Mouse (Mus musculus) liver, embryonic 14.5 days (tissue): Measurements from ENCODE around the gene Cit. TPM values are rescaled to one million over a fixed set of nuclear protein-coding genes. Genes with fewer than 3 reads are reported as not detected.

ENCODE experiments used
- ATAC-seq: fragments of 200-750 bp; cut with Nextera tagmentation; 2 replicates; pipeline ENCODE4 v1.8.0; 2017; ENCODE audit warnings: moderate number of reproducible peaks, mild to moderate bottlenecking, moderate library complexity; ENCODE audit not compliant: insufficient read depth
- DNase-seq, 3 experiments: peaks; one replicate each; pipeline ENCODE4 v3.0.0-alpha.2; 2012 to 2013; ENCODE audit warnings: low read depth in 3 of 3, low spot score in 3 of 3
- H3K27ac ChIP-seq: fragments of 300-500 bp; sonication (generic); 2 replicates; pipeline ENCODE4 v1.5.1; 2014; ENCODE audit warnings: moderate library complexity, mild to moderate bottlenecking, control low read depth, inconsistent platforms
- H3K27me3 ChIP-seq: fragments of 300-500 bp; sonication (generic); 2 replicates; pipeline ENCODE4 v1.6.1; 2014; ENCODE audit warnings: mild to moderate bottlenecking, low read length, moderate library complexity; ENCODE audit not compliant: control insufficient read depth, insufficient read depth
- H3K36me3 ChIP-seq: fragments of 300-500 bp; sonication (generic); replicated peaks from 2 replicates; pipeline ENCODE4 v1.6.1; 2014; ENCODE audit warnings: low read depth; ENCODE audit not compliant: control insufficient read depth, insufficient read depth
- H3K4me1 ChIP-seq, 2 experiments: fragments of 200-500 bp in 1 of 2; fragments of 300-500 bp in 1 of 2; sonication (generic) in 1 of 2; replicated peaks; 2 replicates each; pipeline ENCODE4 v1.6.1; 2012 to 2014; ENCODE audit warnings: antibody characterized with exemption in 1 of 2, inconsistent platforms in 1 of 2, low read length in 1 of 2; ENCODE audit not compliant: control insufficient read depth in 2 of 2, insufficient read depth in 2 of 2
- H3K4me2 ChIP-seq: fragments of 300-500 bp; sonication (generic); 2 replicates; pipeline ENCODE4 v1.6.1; 2014; ENCODE audit warnings: low read depth, mild to moderate bottlenecking, control low read depth, moderate library complexity
- H3K4me3 ChIP-seq, 2 experiments: fragments of 200-500 bp in 1 of 2; fragments of 300-500 bp in 1 of 2; sonication (generic) in 1 of 2; 2 replicates each; pipeline ENCODE4 v1.5.1; 2012 to 2014; ENCODE audit warnings: low read depth in 2 of 2, low read length in 2 of 2, mild to moderate bottlenecking in 2 of 2, control low read depth in 1 of 2, inconsistent platforms in 1 of 2, moderate library complexity in 1 of 2; ENCODE audit not compliant: insufficient read depth in 1 of 2
- H3K9ac ChIP-seq: fragments of 300-500 bp; sonication (generic); replicated peaks from 2 replicates; pipeline ENCODE4 v1.6.1; 2014; ENCODE audit warnings: mild to moderate bottlenecking, control low read depth, moderate library complexity
- H3K9me3 ChIP-seq: fragments of 300-500 bp; sonication (generic); 2 replicates; pipeline ENCODE4 v1.6.1; 2016; ENCODE audit warnings: low read length, mixed read lengths; ENCODE audit not compliant: control insufficient read depth
- CTCF ChIP-seq: IDR thresholded peaks from 2 replicates; pipeline ENCODE4 v1.5.1; 2016; ENCODE audit warnings: antibody characterized with exemption, low read depth, control low read depth
- EP300 ChIP-seq: IDR thresholded peaks from 2 replicates; pipeline ENCODE4 v1.6.1; 2016; ENCODE audit warnings: antibody characterized with exemption, low read depth
- WGBS: fragments of 180-500 bp; shearing (Covaris S2); extraction: QIAGEN DNeasy Blood & Tissue Kit; methylation state at CpG from one replicate; pipeline ENCODE4 v1.1.7; 2014; ENCODE audit not compliant: insufficient replicate concordance; 5-methylcytosine and 5-hydroxymethylcytosine counted together
- polyA plus RNA-seq, 2 experiments: library from polyadenylated mRNA; depleted of rRNA in 1 of 2; stranded (reverse) in 1 of 2; unstranded in 1 of 2; fragments of >200 nt; fragmentation: Nextera tagmentation in 1 of 2; extraction: Ambion mirVana in 1 of 2; gene quantifications; 2 replicates each; pipeline versions ENCODE4 v1.2.1 to v1.2.3; 2012 to 2014

The Cit gene
- polyA plus RNA-seq, 2 experiments: 21.1 to 24.5 TPM

DNA sequence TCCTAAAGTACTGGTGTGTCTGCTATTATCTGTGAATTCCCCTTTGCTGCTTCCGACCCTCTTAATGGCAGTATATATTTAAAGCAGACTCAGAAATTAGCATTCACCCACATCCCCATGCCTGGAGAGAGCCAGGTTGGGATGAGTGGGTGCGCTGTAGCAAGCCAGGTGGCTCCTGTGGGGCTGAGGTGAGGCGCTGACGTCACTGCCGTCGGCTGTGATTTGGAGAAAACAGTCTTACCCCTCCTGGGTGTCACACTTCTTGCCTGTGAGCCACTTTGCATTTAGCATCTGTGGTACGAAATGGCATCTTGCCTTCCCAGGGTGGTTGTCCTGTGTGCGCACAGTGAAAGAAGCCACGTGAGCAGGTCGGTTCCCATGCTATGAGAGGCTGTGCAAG lies 26.1 kb downstream of the Cit start:
- Histone ChIP-seq H3K36me3 (peaks cover 29% of the 10 kb centered on the region), H3K27ac (no peak overlapping the region), H3K4me3 (no peak overlapping the region), H3K27me3 (no peaks in the 10 kb centered on the region), H3K9ac (no peak overlapping the region), H3K9me3 (no peaks in the 10 kb centered on the region), H3K4me2 (no peak overlapping the region), H3K4me1 (0 out of 4 replicates have a peak, but pooled peaks cover 0 to 2% of the 10 kb centered on the region in 2 experiments)
- DNase-seq: no peak
- TF ChIP-seq EP300 (no peak), CTCF (no peak)
- WGBS: 88% methylated on average over 10 of the region's 10 CpGs
- ATAC-seq: no peak

DNA sequence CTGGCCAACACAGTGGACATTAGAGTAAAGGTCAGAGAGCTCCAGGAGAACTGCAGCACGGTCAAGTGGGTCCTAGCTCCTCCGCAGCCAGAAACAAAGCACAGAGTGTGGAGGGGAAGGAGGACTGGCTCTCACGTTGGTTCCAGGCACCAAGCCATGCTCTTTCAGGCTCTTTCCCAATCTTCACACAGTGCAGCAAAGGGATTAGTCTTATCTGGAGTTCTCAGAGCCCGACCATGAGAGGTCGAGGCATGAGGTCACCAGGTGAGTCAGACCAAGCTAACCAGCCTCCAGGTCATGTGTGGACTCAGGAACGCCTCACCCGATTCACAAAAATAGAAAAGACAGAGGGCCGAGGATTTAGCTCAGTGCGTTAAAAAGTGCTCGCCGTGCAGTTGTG lies 27.0 kb downstream of the Cit start:
- H3K4me1 ChIP-seq: 0 out of 4 replicates have a peak, but pooled peaks cover 0 to 2% of the 10 kb centered on the region in 2 experiments
- H3K9me3 ChIP-seq: no peaks in the 10 kb centered on the region
- no peak for DNase-seq
- WGBS: 83% methylated on average over 11 of the region's 11 CpGs
- no peak overlapping the region for H3K4me3 ChIP-seq
- peaks cover 35% of the 10 kb centered on the region for H3K36me3 ChIP-seq
- H3K27me3 ChIP-seq: no peaks in the 10 kb centered on the region
- no peak overlapping the region for H3K27ac ChIP-seq
- no peak for TF ChIP-seq CTCF
- TF ChIP-seq EP300: no peak
- H3K4me2 ChIP-seq: no peak overlapping the region
- ATAC-seq: no peak
- H3K9ac ChIP-seq: no peak overlapping the region

DNA sequence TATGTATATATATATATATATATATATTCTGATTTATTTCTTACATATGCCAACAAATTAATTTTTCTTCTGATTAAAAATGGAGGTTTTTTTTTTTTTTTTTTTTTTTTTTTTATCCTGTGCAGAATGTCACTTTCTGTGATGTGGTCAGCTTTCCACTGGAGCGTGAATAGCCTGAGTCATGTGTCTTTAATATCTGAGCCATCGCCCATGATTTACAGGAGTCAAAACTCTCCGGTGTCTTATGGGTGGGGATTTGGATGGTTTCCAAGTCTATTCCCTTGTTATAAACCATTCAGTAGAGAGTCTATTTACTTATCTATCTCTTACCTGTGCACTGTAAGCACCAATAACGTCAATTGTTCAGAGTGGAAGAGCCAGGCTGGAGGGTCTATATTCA lies 27.9 kb downstream of the Cit start:
- H3K4me3 ChIP-seq: no peak overlapping the region
- H3K4me1 ChIP-seq: 0 out of 4 replicates have a peak, but pooled peaks cover 0 to 2% of the 10 kb centered on the region in 2 experiments
- no peak overlapping the region for H3K4me2 ChIP-seq
- WGBS: 85% methylated on average over 4 of the region's 4 CpGs
- no peak overlapping the region for H3K27ac ChIP-seq
- peaks cover 35% of the 10 kb centered on the region for H3K36me3 ChIP-seq
- H3K9ac ChIP-seq: no peak overlapping the region
- no peaks in the 10 kb centered on the region for H3K27me3 ChIP-seq
- DNase-seq (no peak), ATAC-seq (no peak)
- no peak for TF ChIP-seq CTCF
- TF ChIP-seq EP300: no peak
- no peaks in the 10 kb centered on the region for H3K9me3 ChIP-seq

DNA sequence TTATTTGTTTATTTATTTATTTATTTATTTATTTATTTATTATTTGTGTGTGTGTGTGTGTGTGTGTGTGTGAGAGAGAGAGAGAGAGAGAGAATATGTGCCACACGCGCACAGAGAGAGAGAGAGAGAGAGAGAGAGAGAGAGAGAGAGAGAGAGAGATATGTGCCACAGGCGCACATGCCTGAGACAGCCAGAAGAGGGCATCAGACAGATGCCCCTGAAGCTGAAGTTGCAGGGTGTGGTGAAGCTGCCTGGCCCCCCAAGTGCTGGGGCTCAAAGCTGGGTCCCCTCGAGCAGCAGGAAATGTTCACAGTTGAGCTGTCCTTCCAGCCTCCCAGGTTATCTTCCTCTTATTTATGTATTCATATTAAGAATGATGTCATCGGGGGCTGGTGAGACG lies 32.3 kb downstream of the Cit start:
- Histone ChIP-seq H3K27ac (no peak overlapping the region), H3K4me3 (no peak overlapping the region), H3K27me3 (no peaks in the 10 kb centered on the region), H3K4me1 (peaks cover 0 to 5% of the 10 kb centered on the region in 2 experiments; a peak in 2 of 4 replicates), H3K9me3 (no peaks in the 10 kb centered on the region), H3K4me2 (no peak overlapping the region), H3K9ac (no peak overlapping the region), H3K36me3 (peaks cover 40% of the 10 kb centered on the region)
- no peak for DNase-seq
- 88% methylated on average over 6 of the region's 6 CpGs for WGBS
- no peak for ATAC-seq
- TF ChIP-seq CTCF: peak; percentile 59
- no peak for TF ChIP-seq EP300

DNA sequence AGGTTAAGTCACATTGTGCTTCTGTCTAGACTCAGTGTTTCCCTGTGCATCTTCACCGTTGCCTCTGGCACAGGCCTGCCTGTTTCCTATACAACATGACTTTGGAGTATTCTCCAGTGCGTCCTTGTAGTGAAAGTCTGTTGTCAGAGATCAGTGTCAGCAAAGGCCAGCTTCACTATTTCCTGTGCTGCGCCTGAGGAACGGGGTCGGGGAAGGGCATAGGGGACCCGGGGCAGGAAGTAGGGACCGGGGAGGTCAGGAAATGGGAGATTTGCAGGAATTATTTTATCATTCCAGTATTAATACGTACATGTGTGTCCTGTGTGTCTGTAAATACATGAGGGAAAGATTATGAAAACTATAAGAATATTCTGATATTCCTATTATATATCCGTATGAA lies 37.1 kb downstream of the Cit start:
- peaks cover 0 to 21% of the 10 kb centered on the region in 2 experiments; a peak in 3 of 4 replicates for H3K4me1 ChIP-seq
- no peak overlapping the region for H3K9ac ChIP-seq
- TF ChIP-seq CTCF (no peak), EP300 (no peak)
- ATAC-seq (no peak), DNase-seq (no peak)
- H3K27ac ChIP-seq: no peak overlapping the region
- H3K9me3 ChIP-seq: no peaks in the 10 kb centered on the region
- H3K36me3 ChIP-seq: peaks cover 32% of the 10 kb centered on the region
- 71% methylated on average over 9 of the region's 9 CpGs for WGBS
- no peak overlapping the region for H3K4me3 ChIP-seq
- H3K27me3 ChIP-seq: no peaks in the 10 kb centered on the region
- H3K4me2 ChIP-seq: no peak overlapping the region
